ENCODE assay signal across 10 mouse cellular contexts in genomic region chr5:144664571-144665295, GRCm38 (mm10).
"Had no signal": no experiment of that assay in that cellular context is flagged by ENCODE, and none has a peak within 500 bp of the region (broad histone marks: within the 10 kb centered on the region; RNA-seq: fewer than 3 reads in every experiment).

No protein-coding gene starts in this region.

- DNase-seq: liver, postnatal 0 days; lung, adult 2 months; lung, postnatal 14 days; lung, postnatal 36 days; right cerebral cortex, postnatal 14 days; thymus, adult 2 months; thymus, postnatal 36 days had no signal

- ATAC-seq: liver, postnatal 0 days; lung, postnatal 0 days; midbrain, embryonic 13.5 days; midbrain, embryonic 15.5 days had no signal
